Mouse (Mus musculus) heart, embryonic 14.5 days (tissue): Measurements from ENCODE around the gene Chil1. TPM values are rescaled to one million over a fixed set of nuclear protein-coding genes. Genes with fewer than 3 reads are reported as not detected.

ENCODE experiments used
- polyA plus RNA-seq: library from polyadenylated mRNA; unstranded; fragments of >200 nt; fragmentation: Nextera tagmentation; extraction: Ambion mirVana; gene quantifications from 2 replicates; pipeline ENCODE4 v1.2.1, GENCODE M21; 2014

The Chil1 gene
- polyA plus RNA-seq, 1 experiment from 2014 or later, result 1.5 TPM

Other genes starting within 250 kb of the Chil1 start
- gene Fmod, start 144.9 kb upstream of the Chil1 start, polyA plus RNA-seq, result 15.9 and 18.0 TPM in 2 replicates
- gene Btg2, start 103.1 kb upstream of the Chil1 start, polyA plus RNA-seq, result 34.7 and 36.9 TPM in 2 replicates
- gene Chit1, start 70.9 kb upstream of the Chil1 start, polyA plus RNA-seq, result 0.46 and 0.96 TPM in 2 replicates
- gene Mybph, start 11.3 kb downstream of the Chil1 start, polyA plus RNA-seq, result 0.12 and 0.27 TPM in 2 replicates
- 11.3 and 11.7 TPM in 2 replicates for gene Adora1, start 53.3 kb downstream of the Chil1 start, polyA plus RNA-seq
- 0.62 and 0.70 TPM in 2 replicates for gene Myog, start 107.8 kb downstream of the Chil1 start, polyA plus RNA-seq
- gene Ppfia4, start 150.8 kb downstream of the Chil1 start, polyA plus RNA-seq, result 10.5 and 11.9 TPM in 2 replicates
- gene Tmem183a, start 179.8 kb downstream of the Chil1 start, polyA plus RNA-seq, result 62.5 and 69.3 TPM in 2 replicates
- gene 4933406M09Rik, start 203.8 kb downstream of the Chil1 start, polyA plus RNA-seq, result not detected in 2 replicates
- gene Cyb5r1, start 223.4 kb downstream of the Chil1 start, polyA plus RNA-seq, result 40.2 and 40.6 TPM in 2 replicates
- gene Adipor1, start 233.2 kb downstream of the Chil1 start, polyA plus RNA-seq, result 140 and 146 TPM in 2 replicates